Mouse (Mus musculus) ES-Bruce4 (cell line): ENCODE measurements at regions not wholly inside any gene's neighbourhood (a gene's known extent, or its start where the extent isn't known, plus 50 kb on each side); places are given as distances from the start of the nearest gene placed in this dataset.

Experiments
- H3K27ac ChIP-seq: 2 replicates; pipeline ENCODE4 v1.5.1; 2012; ENCODE audit warnings: low read length, inconsistent platforms; ENCODE audit not compliant: insufficient read depth
- H3K27me3 ChIP-seq: 2 replicates; pipeline ENCODE4 v1.6.1; 2012; ENCODE audit warnings: mild to moderate bottlenecking, low read length, inconsistent platforms; ENCODE audit not compliant: control insufficient read depth, poor library complexity, insufficient read depth, severe bottlenecking
- H3K36me3 ChIP-seq: 2 replicates; pipeline ENCODE4 v1.6.1; 2012; ENCODE audit warnings: inconsistent platforms, mild to moderate bottlenecking, low read length, moderate library complexity; ENCODE audit not compliant: control insufficient read depth, poor library complexity, insufficient read depth, severe bottlenecking
- H3K4me1 ChIP-seq: one replicate; pipeline ENCODE4 v1.8.1; 2011; ENCODE audit warnings: low read length; ENCODE audit not compliant: control insufficient read depth, insufficient read depth
- H3K4me3 ChIP-seq: 2 replicates; pipeline ENCODE4 v1.5.1; 2011; ENCODE audit warnings: low read depth, mild to moderate bottlenecking, low read length
- H3K9ac ChIP-seq: 2 replicates; pipeline ENCODE4 v1.6.1; 2012; ENCODE audit warnings: low read depth, mild to moderate bottlenecking, inconsistent platforms; ENCODE audit not compliant: poor library complexity, severe bottlenecking
- H3K9me3 ChIP-seq: replicated peaks from 2 replicates; pipeline ENCODE4 v1.6.1; 2012; ENCODE audit warnings: mild to moderate bottlenecking, low read length, inconsistent platforms; ENCODE audit not compliant: control insufficient read depth, poor library complexity, insufficient read depth, severe bottlenecking
- CTCF ChIP-seq: IDR thresholded peaks from one replicate; pipeline ENCODE4 v1.8.1; 2011; ENCODE audit warnings: low read depth, low read length
- EP300 ChIP-seq: IDR thresholded peaks from 2 replicates; pipeline ENCODE4 v1.6.1; 2011; ENCODE audit warnings: low read depth, low read length; ENCODE audit not compliant: insufficient read depth
- POLR2A ChIP-seq: IDR thresholded peaks from one replicate; pipeline ENCODE4 v1.8.1; 2011; ENCODE audit warnings: low read length; ENCODE audit not compliant: insufficient read depth

- H3K36me3 ChIP-seq: no peaks in the 10 kb centered on the region
- TF ChIP-seq POLR2A (no peak), EP300 (no peak), CTCF (no peak)
- H3K27ac ChIP-seq: no peak overlapping the region
- no peaks in the 10 kb centered on the region for H3K4me1 ChIP-seq
- H3K9me3 ChIP-seq: no peaks in the 10 kb centered on the region
- H3K27me3 ChIP-seq: no peaks in the 10 kb centered on the region
- no peak overlapping the region for H3K4me3 ChIP-seq
- H3K9ac ChIP-seq: no peak overlapping the region
Measured at GRCm38 (mm10) chr14:102855264-102855840, 127.1 kb downstream of the Kctd12 start.

- Histone ChIP-seq H3K9me3 (no peaks in the 10 kb centered on the region; the same call in 1 of the 2 replicates), H3K27ac (no peak overlapping the region), H3K36me3 (no peaks in the 10 kb centered on the region), H3K9ac (no peak overlapping the region), H3K27me3 (no peaks in the 10 kb centered on the region), H3K4me3 (no peak overlapping the region), H3K4me1 (no peaks in the 10 kb centered on the region)
- TF ChIP-seq CTCF: no peak
- TF ChIP-seq POLR2A: no peak
- no peak for TF ChIP-seq EP300
Measured at GRCm38 (mm10) chr14:102843700-102844099, 138.7 kb downstream of the Kctd12 start.

DNA sequence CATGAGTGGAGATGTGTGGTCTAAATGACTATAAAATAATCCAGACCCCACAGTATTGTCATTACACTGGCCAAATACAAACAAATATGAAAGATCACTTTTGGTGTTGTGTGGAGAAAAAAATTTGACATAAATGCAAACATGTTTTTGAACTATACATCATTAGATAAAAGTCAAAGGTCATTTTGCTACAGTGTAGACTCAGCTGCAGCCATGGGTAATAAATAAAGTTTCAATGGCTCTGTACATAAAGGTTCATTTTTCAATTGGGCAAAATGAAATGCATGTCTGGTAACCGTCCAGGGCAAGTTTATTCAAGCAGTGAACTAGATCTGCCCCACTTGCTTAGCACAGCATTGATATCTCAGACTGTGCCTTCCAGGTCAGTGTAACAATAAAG lies 144.8 kb downstream of the Kctd12 start:
- no peak overlapping the region for H3K27ac ChIP-seq
- H3K9me3 ChIP-seq: no peaks in the 10 kb centered on the region
- no peaks in the 10 kb centered on the region; the same call in 1 of the 2 replicates for H3K27me3 ChIP-seq
- TF ChIP-seq EP300 (no peak), POLR2A (no peak), CTCF (no peak)
- H3K4me1 ChIP-seq: no peaks in the 10 kb centered on the region
- no peak overlapping the region for H3K9ac ChIP-seq
- no peak overlapping the region for H3K4me3 ChIP-seq
- H3K36me3 ChIP-seq: no peaks in the 10 kb centered on the region

DNA sequence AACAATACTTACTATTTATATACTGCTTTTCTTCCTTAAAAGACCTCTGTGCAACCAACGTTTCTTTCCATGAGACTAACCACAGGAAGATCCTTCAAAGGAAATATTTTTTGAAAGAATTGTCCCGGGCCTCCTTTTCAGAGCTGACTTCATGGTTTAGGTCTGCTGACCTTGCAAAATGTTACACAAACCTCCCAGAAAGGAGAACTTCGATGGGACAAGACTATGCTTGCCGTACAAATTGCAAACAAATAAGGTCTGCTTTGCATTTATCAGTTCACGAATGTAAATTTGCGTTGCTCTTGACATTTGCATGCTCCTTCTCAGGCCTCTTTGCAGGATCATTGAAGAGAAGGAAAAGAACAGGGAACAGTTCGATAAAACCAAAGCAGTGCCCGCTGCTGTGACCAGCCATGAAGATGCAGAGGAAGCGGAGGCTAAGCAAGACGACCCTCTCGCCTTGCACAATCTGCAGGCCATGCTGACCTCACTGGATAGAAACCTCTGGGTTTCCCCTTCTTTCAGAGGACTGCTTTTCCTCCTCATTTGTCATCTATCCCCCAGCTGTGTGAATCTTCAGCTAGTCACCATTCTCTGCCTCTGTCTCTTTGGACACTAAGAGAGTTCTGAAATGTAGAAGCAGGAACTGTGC lies 147.2 kb downstream of the Kctd12 start:
- no peaks in the 10 kb centered on the region for H3K9me3 ChIP-seq
- no peaks in the 10 kb centered on the region for H3K36me3 ChIP-seq
- H3K27ac ChIP-seq: no peak overlapping the region
- no peak overlapping the region for H3K9ac ChIP-seq
- H3K27me3 ChIP-seq: no peaks in the 10 kb centered on the region; the same call in 1 of the 2 replicates
- no peaks in the 10 kb centered on the region for H3K4me1 ChIP-seq
- TF ChIP-seq POLR2A (no peak), CTCF (no peak), EP300 (no peak)
- no peak overlapping the region for H3K4me3 ChIP-seq

DNA sequence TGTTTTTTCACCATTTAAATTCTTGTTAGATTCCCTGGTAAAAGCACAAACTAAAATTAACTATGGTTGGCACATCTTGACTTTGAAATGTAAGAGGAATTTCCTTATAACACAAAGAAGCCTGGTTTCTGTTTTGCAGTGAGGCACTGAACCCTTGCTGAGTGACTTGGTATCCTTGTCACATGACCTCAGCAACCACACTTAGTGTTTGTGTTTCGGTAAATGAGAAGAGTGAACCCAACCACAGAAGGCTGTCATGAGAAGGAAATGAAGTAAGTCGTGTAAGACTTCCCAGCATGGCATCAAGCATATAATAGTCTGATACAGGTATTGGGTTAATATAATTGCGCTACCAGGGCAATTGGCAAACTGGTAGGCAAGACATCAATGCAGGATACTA lies 154.0 kb downstream of the Kctd12 start:
- no peak for TF ChIP-seq POLR2A
- TF ChIP-seq CTCF: no peak
- no peak for TF ChIP-seq EP300
- Histone ChIP-seq H3K4me1 (no peaks in the 10 kb centered on the region), H3K27me3 (no peaks in the 10 kb centered on the region), H3K9ac (no peak overlapping the region), H3K9me3 (no peaks in the 10 kb centered on the region), H3K36me3 (no peaks in the 10 kb centered on the region), H3K27ac (no peak overlapping the region), H3K4me3 (no peak overlapping the region)

GRCm38 (mm10) chr14:102827756-102828384 lies 154.6 kb downstream of the Kctd12 start:
- Histone ChIP-seq H3K27me3 (no peaks in the 10 kb centered on the region), H3K27ac (no peak overlapping the region)
- TF ChIP-seq CTCF: no peak
- no peak for TF ChIP-seq EP300
- TF ChIP-seq POLR2A: no peak

More at GRCm38 (mm10) chr14:102827756-102828384, 154.6 kb downstream of the Kctd12 start:
- no peaks in the 10 kb centered on the region for H3K9me3 ChIP-seq
- H3K36me3 ChIP-seq: no peaks in the 10 kb centered on the region
- no peak overlapping the region for H3K9ac ChIP-seq
- no peaks in the 10 kb centered on the region for H3K4me1 ChIP-seq
- no peak overlapping the region for H3K4me3 ChIP-seq
